15 mouse cellular contexts compared by ENCODE assay signal in genomic region chr9:49921306-49921705, GRCm38 (mm10).
"Had no signal": no experiment of that assay in that cellular context is flagged by ENCODE, and none has a peak within 500 bp of the region (broad histone marks: within the 10 kb centered on the region; RNA-seq: fewer than 3 reads in every experiment).

No protein-coding gene starts in this region.

- H3K27me3 ChIP-seq: midbrain, embryonic 12.5 days; neural tube, embryonic 12.5 days; stomach, embryonic 15.5 days had no signal

- ATAC-seq: midbrain, embryonic 16.5 days had no signal

- DNase-seq: lung, adult 18-20 months; lung, embryonic 14.5 days; lung, postnatal 10 days; lung, postnatal 4 days; midbrain, embryonic 14.5 days; right cerebral cortex, postnatal 14 days; thymus, adult 2 months; thymus, postnatal 25 days; thymus, postnatal 4 days had no signal

- H3K9ac ChIP-seq: lung, embryonic 14.5 days; midbrain, embryonic 12.5 days; neural tube, embryonic 12.5 days; stomach, embryonic 15.5 days had no signal

- H3K9me3 ChIP-seq: midbrain, embryonic 10.5 days; midbrain, embryonic 12.5 days; neural tube, embryonic 12.5 days; stomach, embryonic 15.5 days had no signal

- H3K27ac ChIP-seq: midbrain, embryonic 10.5 days; midbrain, embryonic 12.5 days; neural tube, embryonic 12.5 days; stomach, embryonic 15.5 days; stomach, postnatal 0 days had no signal

- H3K36me3 ChIP-seq: midbrain, embryonic 10.5 days; midbrain, embryonic 12.5 days; neural tube, embryonic 12.5 days; stomach, embryonic 15.5 days had no signal

- H3K4me2 ChIP-seq: lung, embryonic 14.5 days; midbrain, embryonic 12.5 days; neural tube, embryonic 12.5 days; stomach, embryonic 15.5 days had no signal

- H3K4me3 ChIP-seq: midbrain, embryonic 10.5 days; midbrain, embryonic 12.5 days; neural tube, embryonic 12.5 days; stomach, embryonic 15.5 days had no signal
